Mouse (Mus musculus) G1E (cell line): Measurements from ENCODE around the gene Sgca.

ENCODE experiments used
- CTCF ChIP-seq: IDR thresholded peaks from 2 replicates; pipeline ENCODE4 v1.5.1; 2012; ENCODE audit warnings: low read depth, low read length, inconsistent platforms, mixed read lengths
- GATA1 ChIP-seq: IDR thresholded peaks from 2 replicates; pipeline ENCODE4 v1.6.1; 2012; ENCODE audit warnings: borderline replicate concordance, low read length, inconsistent platforms, mixed read lengths
- GATA2 ChIP-seq: IDR thresholded peaks from 2 replicates; pipeline ENCODE4 v1.6.1; 2012; ENCODE audit warnings: low read depth, low read length, inconsistent platforms, borderline replicate concordance
- POLR2AphosphoS5 ChIP-seq: IDR thresholded peaks from 2 replicates; pipeline ENCODE4 v1.6.1; 2012; ENCODE audit warnings: low read depth, low read length, inconsistent platforms; ENCODE audit not compliant: insufficient replicate concordance
- TAL1 ChIP-seq: conservative IDR thresholded peaks from 2 replicates; pipeline ENCODE4 v1.6.1; 2012; ENCODE audit warnings: low read depth, low read length, inconsistent platforms, mixed read lengths

DNA sequence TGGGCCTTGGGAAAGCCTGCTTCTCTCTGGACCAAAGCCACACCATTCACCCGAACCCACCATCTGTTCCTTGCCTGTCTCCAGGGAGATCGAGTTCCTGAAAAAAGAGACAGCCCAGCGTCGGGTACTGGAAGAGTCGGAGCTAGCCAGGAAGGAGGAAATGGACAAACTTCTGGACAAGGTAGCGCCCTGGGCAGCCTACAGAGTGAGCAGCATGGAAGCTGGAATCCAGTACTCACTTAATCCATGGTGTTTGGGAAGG, 28.7 kb upstream of the Sgca start:
- TF ChIP-seq CTCF: no peak
- TF ChIP-seq POLR2AphosphoS5: no peak
- no peak for TF ChIP-seq GATA1
- TF ChIP-seq TAL1: no peak
- TF ChIP-seq GATA2: no peak
